Mouse (Mus musculus) central nervous system, embryonic 14 days (tissue): ENCODE data around the gene Atp13a4. TPM values are rescaled to one million over a fixed set of nuclear protein-coding genes. Genes with fewer than 3 reads are reported as not detected.

Source experiments
- polyA plus RNA-seq: library from polyadenylated mRNA; depleted of rRNA; stranded (reverse); fragments of >200 nt; gene quantifications from 2 replicates; pipeline ENCODE4 v1.2.3, GENCODE M21; 2012; rRNA removed

The Atp13a4 gene
- 0.95 and 2.6 TPM in 2 replicates for polyA plus RNA-seq

DNA sequence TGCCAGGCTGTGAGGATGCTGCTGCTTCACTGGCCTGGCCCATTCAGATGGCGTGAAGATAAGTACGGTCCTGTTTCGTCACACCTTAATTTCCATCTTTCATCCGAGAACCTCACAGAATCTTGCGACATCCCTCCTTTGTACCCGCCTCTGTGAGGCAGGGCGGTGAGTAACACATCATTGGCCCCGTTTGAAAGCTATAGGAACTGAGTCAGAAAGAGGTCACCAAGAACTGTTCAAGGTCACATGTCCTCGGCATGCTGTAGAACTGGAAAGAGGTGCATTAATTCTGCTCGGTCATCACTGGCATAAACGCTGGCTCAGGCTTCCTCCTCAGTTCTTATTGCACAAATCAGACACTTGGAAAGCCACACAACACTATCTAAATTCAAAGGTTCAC, at the start of gene Atp13a4:
TSS of gene Atp13a4 (minus strand) at position 36 of the 400 bp plus-strand sequence.

DNA sequence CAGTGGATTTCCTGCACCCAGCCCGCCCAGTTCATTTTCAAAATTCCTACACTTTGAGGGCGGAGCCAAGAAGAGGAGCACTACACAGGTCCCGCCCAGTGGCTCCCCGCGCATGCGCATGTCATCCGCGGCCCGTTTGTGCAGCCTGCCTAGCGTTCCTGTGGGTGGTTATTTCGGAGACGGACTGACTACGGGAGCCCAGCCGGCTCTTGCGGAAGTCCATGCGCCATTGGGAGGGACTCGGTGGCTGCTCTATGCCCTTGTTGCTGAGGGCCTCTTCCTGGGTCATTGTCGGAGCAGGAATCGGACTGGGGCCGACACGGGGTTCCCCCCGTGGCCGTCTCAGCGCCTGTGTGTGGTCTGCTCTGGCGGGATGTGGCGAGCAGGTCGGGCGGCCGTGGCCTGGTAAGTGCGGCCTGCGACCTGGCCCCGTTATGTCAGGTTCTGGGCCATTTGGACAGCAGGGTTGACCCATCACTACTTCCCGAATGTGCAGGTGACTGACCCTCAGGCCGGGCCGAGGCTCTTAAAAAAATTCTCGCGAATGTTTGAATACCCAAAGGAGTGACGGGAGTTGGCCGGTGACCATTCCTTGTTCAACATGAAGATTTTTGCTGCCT, 34.6 kb upstream of the Atp13a4 start, which contains the start of gene Opa1:
TSS of gene Opa1 (plus strand) at position 168 of the 620 bp plus-strand sequence.

DNA sequence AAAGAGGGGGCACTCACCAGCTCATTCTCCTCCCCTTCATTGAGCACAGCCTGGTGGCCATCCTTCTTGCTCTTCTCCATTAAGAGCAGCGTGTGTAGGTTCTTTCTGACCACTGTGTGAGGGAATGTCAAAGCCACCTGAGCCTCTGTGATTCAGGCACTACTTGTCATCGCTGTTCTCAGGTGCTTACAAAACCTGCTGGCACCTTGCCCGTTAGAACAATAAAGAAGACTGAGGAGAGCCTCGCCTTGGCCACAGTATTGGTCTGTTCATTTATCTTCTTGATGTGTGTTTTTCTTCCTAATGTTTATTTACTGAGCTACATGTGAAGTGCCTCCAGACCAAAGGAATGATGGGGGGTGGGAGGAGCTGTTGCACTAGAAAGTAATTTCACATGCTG, 166.2 kb downstream of the Atp13a4 start, which contains the start of gene Atp13a5:
TSS of gene Atp13a5 (minus strand) at position 275 of the 400 bp plus-strand sequence.

Other genes with a start within 250 kb of the Atp13a4 start
- gene Atp13a5, start 166.1 kb downstream of the Atp13a4 start, polyA plus RNA-seq, result 0.50 and 0.74 TPM in 2 replicates
- 30.0 and 31.2 TPM in 2 replicates for gene Opa1, start 34.5 kb upstream of the Atp13a4 start, polyA plus RNA-seq